Mouse (Mus musculus): ENCODE results near the gene Rbm47.

Gene Rbm47

DNA sequence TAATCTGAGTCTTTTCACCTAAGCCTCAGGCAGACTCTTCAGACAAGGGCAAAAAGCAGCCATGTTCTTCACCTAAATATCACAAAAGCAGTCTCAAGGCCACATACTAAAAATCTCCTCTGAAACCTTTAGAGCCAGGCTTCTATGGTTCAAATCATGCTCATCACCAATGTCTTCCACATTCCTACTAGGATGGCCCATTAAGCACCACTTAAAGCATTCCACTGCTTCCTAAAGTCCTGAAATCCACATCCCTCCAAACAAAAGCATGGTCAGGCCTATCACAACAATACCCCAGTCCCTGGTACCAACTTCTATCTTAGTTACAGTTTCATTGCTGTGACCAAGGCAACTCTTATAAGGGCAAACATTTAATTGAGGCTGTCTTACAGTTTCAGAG is 175.1 kb downstream of the Rbm47 start:
- in situ Hi-C loops (cut with MboI; ENCODE audit: unreplicated experiment in 2 of 2) = loop anchor here (25.0 kb wide), 2 partner anchors 239 to 1014 kb away; no protein-coding TSS in a partner anchor

DNA sequence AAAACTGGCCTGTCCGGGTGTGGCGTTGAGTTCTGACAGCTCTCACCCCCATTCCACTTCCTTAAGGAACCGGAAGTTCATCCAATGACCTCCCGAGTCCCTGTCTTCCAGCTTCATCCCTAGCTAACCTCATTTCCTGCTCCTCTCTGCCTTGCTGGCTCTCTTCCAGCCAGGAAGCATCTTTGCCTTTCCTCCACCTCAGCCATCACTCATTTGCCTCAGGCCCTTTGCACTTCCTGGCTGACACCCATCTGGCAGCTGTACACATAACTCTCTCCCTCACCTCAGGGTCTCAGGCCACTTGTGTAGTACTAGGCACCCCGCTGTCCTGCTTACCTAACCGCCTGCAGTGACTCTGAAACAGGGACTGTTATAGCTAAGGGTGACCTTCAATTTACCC is 178.3 kb downstream of the Rbm47 start:
- in situ Hi-C loops (cut with MboI; ENCODE audit: unreplicated experiment in 2 of 2) = loop anchor here (25.0 kb wide), 2 partner anchors 243 to 1018 kb away; no protein-coding TSS in a partner anchor

DNA sequence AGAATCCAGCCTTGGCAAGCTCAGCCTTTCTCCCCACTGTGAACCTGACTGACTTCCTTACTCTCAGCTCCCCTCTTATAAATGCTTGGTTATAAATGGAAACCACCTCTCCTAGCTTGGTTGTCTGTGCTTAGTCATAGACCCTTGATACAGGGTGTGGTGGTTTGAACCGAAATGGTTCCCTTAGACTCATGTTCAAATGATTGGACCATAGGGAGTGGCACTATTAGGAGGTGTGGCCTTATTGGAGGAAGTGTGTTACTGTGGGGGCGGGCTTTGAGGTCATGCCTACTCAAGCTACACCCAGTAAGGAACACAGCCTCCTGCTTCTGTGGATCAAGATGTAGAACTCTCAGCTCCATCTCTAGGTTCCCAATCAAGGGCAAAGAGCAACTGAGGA is 181.7 kb downstream of the Rbm47 start:
- in situ Hi-C loops (cut with MboI; ENCODE audit: unreplicated experiment in 2 of 2) = loop anchor here (25.0 kb wide), 2 partner anchors 246 to 1021 kb away; no protein-coding TSS in a partner anchor

DNA sequence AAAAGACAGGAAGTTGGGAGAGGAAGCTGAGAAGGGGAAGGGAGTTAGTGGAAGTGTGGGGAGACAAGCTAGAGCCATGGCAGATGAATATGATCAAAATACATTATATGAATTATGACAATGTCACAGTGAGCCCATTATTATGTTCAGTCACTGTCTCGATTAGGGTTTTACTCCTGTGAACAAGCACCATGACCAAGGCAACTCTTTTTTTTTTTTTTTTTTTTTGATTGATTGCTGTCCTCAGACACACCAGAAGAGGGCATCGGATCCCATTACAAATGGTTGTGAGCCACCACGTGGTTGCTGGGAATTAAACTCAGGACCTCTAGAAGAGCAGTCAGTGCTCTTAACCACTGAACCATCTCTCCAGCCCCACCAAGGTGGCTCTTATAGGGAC is 185.9 kb downstream of the Rbm47 start:
- in situ Hi-C loops (cut with MboI; ENCODE audit: unreplicated experiment in 2 of 2) = loop anchor here (25.0 kb wide), 2 partner anchors 250 to 1025 kb away; no protein-coding TSS in a partner anchor

DNA sequence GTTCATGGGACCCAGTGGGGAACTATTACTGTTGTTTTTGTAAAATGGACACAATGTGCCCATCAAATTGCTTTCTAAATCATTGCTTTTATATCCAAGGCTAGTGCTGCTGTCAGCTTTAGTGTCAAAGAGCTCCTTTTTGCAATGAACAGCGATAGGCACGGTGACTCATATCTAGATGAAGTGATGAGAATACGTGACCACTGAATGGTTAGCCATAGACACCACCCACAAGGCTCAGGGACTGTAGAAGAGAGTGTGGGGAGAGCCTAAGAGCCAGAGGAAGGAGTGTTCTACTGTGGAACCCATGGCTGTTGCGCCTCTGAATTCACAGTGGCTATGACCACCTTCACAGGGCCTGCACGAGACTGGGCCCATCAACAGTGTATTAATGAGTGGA is 186.5 kb downstream of the Rbm47 start:
- in situ Hi-C loops (cut with MboI; ENCODE audit: unreplicated experiment in 2 of 2) = loop anchor here (25.0 kb wide), 2 partner anchors 251 to 1026 kb away; no protein-coding TSS in a partner anchor

DNA sequence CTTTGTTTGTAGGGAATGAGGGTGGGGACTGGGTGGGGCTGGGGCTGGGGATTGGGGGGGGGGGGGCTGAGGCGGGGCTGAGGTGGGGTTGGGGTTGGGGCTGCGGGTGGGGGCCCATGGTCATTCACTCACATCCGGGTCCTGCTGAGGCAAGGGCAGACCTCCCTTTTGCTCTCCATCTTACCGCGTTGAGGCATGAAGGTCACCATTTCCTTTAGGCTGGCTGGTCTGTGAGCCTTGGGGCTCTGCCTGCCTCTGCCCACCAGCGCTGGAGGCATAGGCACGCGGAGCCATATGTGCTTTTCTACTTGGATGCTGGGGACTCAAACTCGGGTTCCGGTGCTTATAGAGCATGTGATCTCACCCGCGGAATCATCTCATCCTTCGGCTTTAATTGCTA is 197.2 kb downstream of the Rbm47 start:
- in situ Hi-C loops (cut with MboI; ENCODE audit: unreplicated experiment in 2 of 2) = loop anchor here (25.0 kb wide), 2 partner anchors 262 to 1037 kb away; no protein-coding TSS in a partner anchor

DNA sequence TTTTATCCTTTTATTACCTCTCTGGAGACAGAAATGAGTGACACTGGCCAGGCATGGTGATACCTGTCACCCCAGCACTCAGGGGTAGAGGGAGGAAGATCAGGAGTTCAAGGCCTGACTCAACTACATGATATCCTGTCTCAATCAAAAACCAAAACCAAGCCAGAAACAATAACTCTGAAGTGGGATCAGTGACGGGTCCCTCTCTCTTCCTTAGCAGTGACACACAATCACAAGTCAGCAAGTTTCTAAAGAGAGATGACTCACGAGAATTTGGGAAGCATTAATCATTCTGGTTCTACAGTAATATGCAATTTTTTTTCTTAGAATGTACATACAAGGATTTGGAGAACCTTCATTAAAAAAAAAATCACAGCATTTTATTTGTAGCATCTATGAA is 199.7 kb downstream of the Rbm47 start:
- in situ Hi-C loops (cut with MboI; ENCODE audit: unreplicated experiment in 2 of 2) = loop anchor here (25.0 kb wide), 3 partner anchors 436 to 986 kb away; partner anchors contain the start of genes Smim14 (in 1 of the 2) and Ube2k (in 1 of the 2)

DNA sequence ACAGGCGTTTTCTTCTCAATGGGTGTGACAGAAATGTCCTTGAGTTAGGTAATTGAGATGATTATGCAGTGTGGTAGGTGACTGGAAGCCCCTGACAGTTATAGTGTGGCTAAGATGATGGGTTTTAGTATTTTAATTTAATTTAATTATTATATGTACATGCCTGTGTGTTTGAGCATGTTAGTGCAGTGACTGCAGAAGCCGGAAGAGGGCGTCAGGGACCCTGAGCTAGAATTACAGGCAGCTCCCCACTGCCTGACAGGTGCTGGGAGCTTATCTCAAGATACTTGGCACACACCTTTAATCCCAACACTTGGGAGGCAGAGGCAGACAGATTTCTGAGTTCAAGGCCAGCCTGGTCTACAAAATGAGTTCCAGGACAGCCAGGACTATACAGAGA is 204.9 kb downstream of the Rbm47 start:
- in situ Hi-C loops (cut with MboI; ENCODE audit: unreplicated experiment in 2 of 2) = loop anchor here (5.0 to 25.0 kb wide), 6 partner anchors 107 to 981 kb away; partner anchors contain the start of genes Smim14 (in 1 of the 2) and Ube2k (in 1 of the 2)

DNA sequence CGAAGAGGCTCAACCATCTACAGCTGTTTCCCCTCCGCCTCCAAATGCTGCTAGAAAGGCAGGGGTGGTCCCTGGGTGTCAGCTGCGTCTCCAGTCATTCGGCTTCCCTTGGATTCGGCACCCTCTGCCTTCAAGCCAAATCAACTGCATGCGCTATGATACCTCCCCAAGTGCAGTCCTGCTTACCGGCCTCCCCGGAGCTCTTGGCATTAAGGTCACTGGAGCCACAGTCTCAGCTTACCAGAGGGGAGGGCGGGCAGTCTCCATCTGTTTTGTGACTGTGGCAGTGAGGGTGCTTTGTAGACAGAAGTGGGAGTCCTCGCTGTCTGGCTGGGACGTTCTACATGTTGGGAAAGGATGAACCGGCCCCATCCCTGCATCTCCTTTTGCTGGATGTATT is 205.8 kb downstream of the Rbm47 start:
- in situ Hi-C loops (cut with MboI; ENCODE audit: unreplicated experiment in 2 of 2) = loop anchor here (5.0 to 25.0 kb wide), 6 partner anchors 108 to 980 kb away; partner anchors contain the start of genes Smim14 (in 1 of the 2) and Ube2k (in 1 of the 2)

All from v-Abl transformed pro-B cells (cell line).